14 mouse cellular contexts compared by ENCODE assay signal in the genomic region with DNA sequence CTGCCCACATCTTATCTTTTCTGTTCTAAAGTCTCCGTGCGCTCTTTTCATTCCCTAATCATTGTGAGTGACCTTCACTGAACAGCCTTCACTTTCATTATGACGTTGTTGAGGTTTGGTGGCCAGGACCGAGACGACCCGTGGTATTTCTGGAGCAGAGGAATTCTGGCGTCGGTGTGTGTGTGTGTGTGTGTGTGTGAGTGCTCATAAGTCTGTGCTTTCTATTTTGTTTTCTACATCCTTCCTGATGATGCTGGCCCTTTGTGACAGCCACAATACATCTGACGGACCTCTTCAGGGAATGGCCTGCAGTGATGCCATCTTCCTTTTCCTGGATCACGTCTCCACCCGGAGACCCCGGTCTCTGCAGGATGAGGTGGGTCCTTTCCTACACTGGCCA. TPM values are rescaled to one million over a fixed set of nuclear protein-coding genes. Genes with fewer than 3 reads are reported as not detected.
DNase-seq lines count a peak whose midpoint lies in the region; ATAC-seq and TF ChIP-seq lines count a peak whose summit lies in the region.
"Had no signal": no experiment of that assay in that cellular context is flagged by ENCODE, and none has a peak within 500 bp of the region (broad histone marks: within the 10 kb centered on the region; RNA-seq: fewer than 3 reads in every experiment).

No protein-coding gene starts in this region.

- ATAC-seq in kidney, embryonic 16.5 days (ENCODE audit: low FRiP score, low TSS enrichment): no peak
- ATAC-seq: hindbrain, postnatal 0 days had no signal

- no peak for TF ChIP-seq CTCF in kidney, adult 2 months (conservative IDR thresholded peaks at IDR 0.05; ENCODE audit: insufficient read depth, insufficient read length, low read depth, low read length)
- no peak for TF ChIP-seq CTCF in CH12.LX (conservative IDR thresholded peaks at IDR 0.05 in 1 of 2, IDR thresholded peaks at IDR 0.05 in 1 of 2; ENCODE audit: low read depth in 2 of 2, low read length in 2 of 2)

- dilution Hi-C loops in CH12.LX (cut with MboI; ENCODE audit: extremely low pct_ligation_motif_present, extremely low pct_unique_long_range_greater_than_20kb, low sequenced_read_pairs): no loop called here

- no peaks in the 10 kb centered on the region for H3K79me2 ChIP-seq in CH12.LX (replicated peaks; ENCODE audit: control insufficient read depth, extremely low read depth, insufficient read depth, poor library complexity, severe bottlenecking)

- H3K9me3 ChIP-seq in kidney, embryonic 16.5 days (ENCODE audit: low read length): no peaks in the 10 kb centered on the region
- no peaks in the 10 kb centered on the region for H3K9me3 ChIP-seq in CH12.LX (replicated peaks; ENCODE audit: low read length)
- H3K9me3 ChIP-seq in limb, embryonic 10.5 days (replicated peaks): no peaks in the 10 kb centered on the region
- H3K9me3 ChIP-seq: embryonic facial prominence, embryonic 15.5 days; forebrain, embryonic 12.5 days; limb, embryonic 13.5 days; midbrain, embryonic 12.5 days had no signal

- peak; percentile 78 for TF ChIP-seq EP300 in CH12.LX (IDR thresholded peaks at IDR 0.05; ENCODE audit: low read length)

- no peaks in the 10 kb centered on the region for H3K27me3 ChIP-seq in kidney, adult 2 months (replicated peaks; ENCODE audit: control insufficient read depth, insufficient read depth, low read length)
- H3K27me3 ChIP-seq in kidney, embryonic 16.5 days (ENCODE audit: insufficient read depth, low read length): no peaks in the 10 kb centered on the region
- no peaks in the 10 kb centered on the region for H3K27me3 ChIP-seq in CH12.LX (replicated peaks)
- no peaks in the 10 kb centered on the region for H3K27me3 ChIP-seq in limb, embryonic 10.5 days (ENCODE audit: low read depth, poor library complexity, severe bottlenecking)
- H3K27me3 ChIP-seq: embryonic facial prominence, embryonic 15.5 days; limb, embryonic 13.5 days had no signal

- TF ChIP-seq POLR2A in kidney, adult 2 months (IDR thresholded peaks at IDR 0.05; ENCODE audit: low read depth, low read length): no peak
- no peak for TF ChIP-seq POLR2A in CH12.LX (IDR thresholded peaks at IDR 0.05; ENCODE audit: low read depth, low read length)

- in situ Hi-C loops in CH12.LX (cut with MboI; ENCODE audit: low pct_ligation_motif_present, low pct_unique_long_range_greater_than_20kb, low sequenced_read_pairs): no loop called here

- 70% methylated on average over 12 of the region's 12 CpGs for whole genome bisulfite sequencing in kidney, adult 2 months
- WGBS in kidney, embryonic 16.5 days: 77% methylated on average over 12 of the region's 12 CpGs
- WGBS in limb, embryonic 10.5 days: 88% methylated on average over 12 of the region's 12 CpGs

- H3K9ac ChIP-seq in kidney, embryonic 16.5 days (replicated peaks; ENCODE audit: low read length): no peak overlapping the region
- H3K9ac ChIP-seq in CH12.LX (ENCODE audit: insufficient read depth, low read depth): no peak overlapping the region
- H3K9ac ChIP-seq: embryonic facial prominence, embryonic 15.5 days; forebrain, embryonic 12.5 days; limb, embryonic 13.5 days; midbrain, embryonic 12.5 days had no signal

- DNase-seq in kidney, adult 2 months: peak; percentile 66
- DNase-seq in CH12.LX (ENCODE audit: extremely low read depth): peak; percentile 9
- DNase-seq in adrenal gland, adult 8-10 months: peak; percentile 58
- DNase-seq in limb, embryonic 10.5 days (ENCODE audit: low spot score): no peak
- DNase-seq in cerebellum, postnatal 25 days: no peak
- no peak for DNase-seq in c-Kit-positive CD71-positive TER-119-positive erythroid progenitor cells, embryonic 14.5 days (ENCODE audit: low spot score)
- DNase-seq: right cerebral cortex, postnatal 25 days had no signal

- no peaks in the 10 kb centered on the region for H3K36me3 ChIP-seq in kidney, adult 2 months (ENCODE audit: control insufficient read depth, insufficient read depth, low read length)
- H3K36me3 ChIP-seq in kidney, embryonic 16.5 days (ENCODE audit: insufficient read depth, low read length): no peaks in the 10 kb centered on the region
- H3K36me3 ChIP-seq in CH12.LX (replicated peaks in 1 of 2; ENCODE audit: control insufficient read depth in 1 of 2, insufficient read depth in 1 of 2, low read length in 1 of 2): no peaks in the 10 kb centered on the region
- H3K36me3 ChIP-seq in limb, embryonic 10.5 days: no peaks in the 10 kb centered on the region
- H3K36me3 ChIP-seq: embryonic facial prominence, embryonic 15.5 days; forebrain, embryonic 12.5 days; limb, embryonic 13.5 days; midbrain, embryonic 12.5 days had no signal

- no peak overlapping the region for H3K4me2 ChIP-seq in kidney, embryonic 16.5 days (replicated peaks; ENCODE audit: low read depth, low read length)
- peak overlapping the region; percentile 24; the same call in 1 of the 2 replicates for H3K4me2 ChIP-seq in CH12.LX (ENCODE audit: insufficient read depth, low read depth, poor library complexity, severe bottlenecking)
- H3K4me2 ChIP-seq: embryonic facial prominence, embryonic 15.5 days; forebrain, embryonic 12.5 days; limb, embryonic 13.5 days; midbrain, embryonic 12.5 days had no signal

- H3K27ac ChIP-seq in kidney, adult 2 months (ENCODE audit: insufficient read depth, low read depth, low read length): no peak overlapping the region
- no peak overlapping the region for H3K27ac ChIP-seq in kidney, embryonic 16.5 days (ENCODE audit: low read length)
- no peak overlapping the region for H3K27ac ChIP-seq in CH12.LX (ENCODE audit: insufficient read depth, low read depth)
- 0 out of 2 replicates have a peak overlapping the region, but pooled peaks have one; percentile 4 for H3K27ac ChIP-seq in limb, embryonic 10.5 days
- H3K27ac ChIP-seq: embryonic facial prominence, embryonic 15.5 days; forebrain, embryonic 12.5 days; hindbrain, postnatal 0 days; left cerebral cortex, adult 2 months; limb, embryonic 13.5 days; midbrain, embryonic 12.5 days had no signal

- TF ChIP-seq RAD21 in CH12.LX (IDR thresholded peaks at IDR 0.05; ENCODE audit: low read depth, low read length): no peak

- H3K4me1 ChIP-seq in kidney, adult 2 months (ENCODE audit: control insufficient read depth, insufficient read depth, low read length): peaks cover 13% of the 10 kb centered on the region
- peaks cover 16% of the 10 kb centered on the region for H3K4me1 ChIP-seq in kidney, embryonic 16.5 days (ENCODE audit: insufficient read depth, low read length)
- H3K4me1 ChIP-seq in CH12.LX (ENCODE audit: control insufficient read depth in 1 of 2, insufficient read depth in 2 of 2): peaks cover 4 to 6% of the 10 kb centered on the region in 2 experiments; a peak in 2 of 4 replicates
- peaks cover 25% of the 10 kb centered on the region for H3K4me1 ChIP-seq in limb, embryonic 10.5 days
- H3K4me1 ChIP-seq: embryonic facial prominence, embryonic 15.5 days had no signal

- no peak overlapping the region for H3K4me3 ChIP-seq in kidney, adult 2 months (ENCODE audit: insufficient read depth, low read depth, low read length)
- H3K4me3 ChIP-seq in kidney, embryonic 16.5 days (ENCODE audit: low read length): no peak overlapping the region
- H3K4me3 ChIP-seq in CH12.LX (replicated peaks in 1 of 3; ENCODE audit: low read depth in 2 of 3, low read length in 2 of 3, poor library complexity in 1 of 3): no peak overlapping the region
- no peak overlapping the region for H3K4me3 ChIP-seq in limb, embryonic 10.5 days
- H3K4me3 ChIP-seq: embryonic facial prominence, embryonic 15.5 days; forebrain, embryonic 12.5 days; left cerebral cortex, adult 2 months; limb, embryonic 13.5 days; midbrain, embryonic 12.5 days had no signal

TF ChIP-seq in CH12.LX, 34 proteins besides CTCF, POLR2A, EP300 and RAD21:
- TF ChIP-seq MXI1 (IDR thresholded peaks at IDR 0.05; ENCODE audit: low read depth, low read length) (no peak), ZC3H11A (IDR thresholded peaks at IDR 0.05; ENCODE audit: low read depth, low read length) (no peak), JUND (conservative IDR thresholded peaks at IDR 0.05; ENCODE audit: low read depth, low read length) (0 out of 2 replicates have a peak, but pooled peaks have one; percentile 29), BHLHE40 (IDR thresholded peaks at IDR 0.05; ENCODE audit: low read depth, low read length) (peak; percentile 49), MEF2A (IDR thresholded peaks at IDR 0.05; ENCODE audit: borderline replicate concordance, low read depth, low read length) (peak; percentile 77), IRF4 (IDR thresholded peaks at IDR 0.05; ENCODE audit: low read depth, low read length) (peak; percentile 87), JUN (IDR thresholded peaks at IDR 0.05; ENCODE audit: insufficient read depth, low read depth, low read length) (peak; percentile 27; the same call in 1 of the 2 replicates), MAFK (IDR thresholded peaks at IDR 0.05; ENCODE audit: insufficient replicate concordance, low read length) (0 out of 2 replicates have a peak, but pooled peaks have one; percentile 15), ZNF384 (IDR thresholded peaks at IDR 0.05; ENCODE audit: low read depth, low read length) (no peak)

RNA-seq across cellular contexts. Expression of a gene that starts 11.6 kb away (rescaled TPM):
- polyA plus RNA-seq in kidney, adult 2 months (2012; rRNA removed): 46.6 and 50.5 TPM in 2 replicates
- 87.9 and 95.9 TPM in 2 replicates for polyA plus RNA-seq in kidney, embryonic 16.5 days (2015; fragmentation: Nextera tagmentation; extraction: Ambion mirVana)
- total RNA-seq in CH12.LX (2012; rRNA removed) (6.2 and 7.6 TPM in 2 replicates), CH12.LX (2014; rRNA removed) (11.6 and 13.5 TPM in 2 replicates)
- 4.1 and 6.1 TPM in 2 replicates for polyA plus RNA-seq in CH12.LX (2012; ENCODE audit: insufficient read length, low read depth)
- total RNA-seq in adrenal gland, adult 8-10 months (2022): 100 to 1,000 TPM in 3 of 4 experiments, 10 to 100 TPM in 1; 88.6 to 238 (median 129) TPM
- polyA plus RNA-seq in limb, embryonic 10.5 days (2016; fragmentation: Nextera tagmentation; extraction: Ambion mirVana): 206 and 223 TPM in 2 replicates

Comparison
In these comparisons a context has a peak if more than half of its experiments do, and no peak if none do; other contexts are left out.
1. DNase-seq: peak in kidney, adult 2 months (single experiment), CH12.LX (single experiment) and adrenal gland, adult 8-10 months (single experiment); none in limb, embryonic 10.5 days (single experiment), cerebellum, postnatal 25 days (0 of 2) and c-Kit-positive CD71-positive TER-119-positive erythroid progenitor cells, embryonic 14.5 days (single experiment).